In the genomic region with DNA sequence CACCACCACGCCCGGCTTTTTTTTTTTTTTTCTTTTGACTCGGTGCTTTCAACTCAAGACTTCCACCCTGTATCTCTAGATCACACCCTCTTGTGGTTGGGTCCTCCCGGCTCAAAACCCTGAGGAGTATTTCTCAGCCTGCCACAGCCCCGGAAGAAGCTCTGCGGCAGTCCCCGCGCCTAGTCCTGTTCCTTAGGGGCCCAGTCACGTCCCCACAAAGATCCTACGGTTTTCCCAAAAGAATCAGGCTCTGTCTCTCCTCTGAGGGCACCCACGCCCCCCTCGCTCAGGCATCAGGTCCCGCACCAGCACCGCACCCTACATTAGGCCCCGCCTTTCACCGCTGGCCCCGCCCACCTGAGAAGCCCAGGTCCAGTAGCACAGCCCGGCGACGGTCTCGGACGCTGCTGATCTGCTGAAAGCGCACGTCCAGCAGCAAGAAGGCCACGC, we compare ENCODE assay signal across 8 mouse cellular contexts. TPM values are rescaled to one million over a fixed set of nuclear protein-coding genes. Genes with fewer than 3 reads are reported as not detected.
DNase-seq lines count a peak whose midpoint lies in the region; ATAC-seq and TF ChIP-seq lines count a peak whose summit lies in the region.

No protein-coding gene starts in this region.

- H3K4me2 ChIP-seq in hindbrain, embryonic 13.5 days = peak overlapping the region; percentile 72
- H3K4me2 ChIP-seq in liver, embryonic 11.5 days = peak overlapping the region; percentile 82

- H3K36me3 ChIP-seq in hindbrain, embryonic 13.5 days = peaks cover 18% of the 10 kb centered on the region
- no peaks in the 10 kb centered on the region for H3K36me3 ChIP-seq in liver, embryonic 11.5 days (ENCODE audit: control insufficient read depth, insufficient read depth, low read length)

- ATAC-seq in hindbrain, embryonic 13.5 days (ENCODE audit: low FRiP score) = no peak
- peak; percentile 70 for ATAC-seq in liver, embryonic 11.5 days (replicated peaks; ENCODE audit: low FRiP score)
- ATAC-seq in monocyte, adult 5-6 weeks (replicated peaks; ENCODE audit: insufficient number of reproducible peaks, low FRiP score, low TSS enrichment, poor library complexity, severe bottlenecking) = peak; percentile 57; the same call in 1 of the 2 replicates

- H3K27ac ChIP-seq in embryonic fibroblast, embryonic 13.5 days (ENCODE audit: insufficient read depth, low read length) = no peak overlapping the region
- H3K27ac ChIP-seq in hindbrain, embryonic 13.5 days = no peak overlapping the region
- peak overlapping the region; percentile 15; the same call in 1 of the 2 replicates for H3K27ac ChIP-seq in liver, embryonic 11.5 days (ENCODE audit: low read depth, low read length)

- peak overlapping the region; percentile 18 for H3K4me3 ChIP-seq in embryonic fibroblast, embryonic 13.5 days (ENCODE audit: insufficient read depth, low read length)
- peak overlapping the region; percentile 32 for H3K4me3 ChIP-seq in hindbrain, embryonic 13.5 days
- H3K4me3 ChIP-seq in liver, embryonic 11.5 days (ENCODE audit: low read depth, low read length) = peak overlapping the region; percentile 52

- peaks cover 37% of the 10 kb centered on the region for H3K27me3 ChIP-seq in hindbrain, embryonic 13.5 days
- H3K27me3 ChIP-seq in liver, embryonic 11.5 days (replicated peaks; ENCODE audit: control insufficient read depth, insufficient read depth, low read length) = peaks cover 49% of the 10 kb centered on the region

- TF ChIP-seq POLR2A in embryonic fibroblast, embryonic 13.5 days (IDR thresholded peaks at IDR 0.05; ENCODE audit: low read depth, low read length) = no peak

- no peaks in the 10 kb centered on the region for H3K9me3 ChIP-seq in hindbrain, embryonic 13.5 days
- H3K9me3 ChIP-seq in liver, embryonic 11.5 days (ENCODE audit: control insufficient read depth, low read length) = no peaks in the 10 kb centered on the region

- 2% methylated on average over 25 of the region's 25 CpGs for WGBS in hindbrain, embryonic 13.5 days
- under 1% methylated on average over 24 of the region's 25 CpGs for WGBS in liver, embryonic 11.5 days

- DNase-seq in CD4-positive helper T cell, adult 2 months (ENCODE audit: low read depth, low spot score) = peak; percentile 84
- peak; percentile 76 for DNase-seq in MEL-GATA-1-ER (ENCODE audit: extremely low read depth, low read depth)
- peak; percentile 62 for DNase-seq in liver, embryonic 11.5 days (ENCODE audit: low spot score)
- DNase-seq in thymus, postnatal 0 days (ENCODE audit: low spot score) = peak; percentile 70
- no peak for DNase-seq in layer of hippocampus, postnatal 10 days (ENCODE audit: low spot score in 2 of 2)

- no peaks in the 10 kb centered on the region for H3K4me1 ChIP-seq in embryonic fibroblast, embryonic 13.5 days (ENCODE audit: control insufficient read depth, insufficient read depth, low read length)
- peaks cover 36% of the 10 kb centered on the region for H3K4me1 ChIP-seq in hindbrain, embryonic 13.5 days (replicated peaks)
- H3K4me1 ChIP-seq in liver, embryonic 11.5 days (replicated peaks; ENCODE audit: control insufficient read depth, insufficient read depth, low read length) = peaks cover 21% of the 10 kb centered on the region

- H3K9ac ChIP-seq in hindbrain, embryonic 13.5 days = peak overlapping the region; percentile 65
- peak overlapping the region; percentile 43; the same call in 1 of the 2 replicates for H3K9ac ChIP-seq in liver, embryonic 11.5 days (ENCODE audit: low read depth, low read length)

- TF ChIP-seq CTCF in embryonic fibroblast, embryonic 13.5 days (IDR thresholded peaks at IDR 0.05; ENCODE audit: borderline replicate concordance, insufficient read depth, low read length) = no peak

RNA-seq across cellular contexts. Expression of a gene that starts 2.6 kb away (rescaled TPM):
- 0.99 and 1.1 TPM in 2 replicates for polyA plus RNA-seq in embryonic fibroblast, embryonic 13.5 days (2011; ENCODE audit: insufficient read length, low read depth, missing spikeins)
- polyA plus RNA-seq in hindbrain, embryonic 13.5 days (2015; fragmentation: Nextera tagmentation; extraction: Ambion mirVana) = 114 and 115 TPM in 2 replicates
- polyA plus RNA-seq in liver, embryonic 11.5 days (2014; fragmentation: Nextera tagmentation; extraction: Ambion mirVana) = 0.26 and 0.49 TPM in 2 replicates
- total RNA-seq in monocyte, adult 5-6 weeks (2017) = not detected in 3 replicates
- polyA plus RNA-seq in thymus, postnatal 0 days (2015; fragmentation: Nextera tagmentation; extraction: Ambion mirVana) = 0.09 and 0.13 TPM in 2 replicates
- total RNA-seq in layer of hippocampus, postnatal 10 days (2021) = 100 to 1,000 TPM; 211 to 212 TPM

RNA-seq across cellular contexts. Expression of a gene that starts 8.8 kb away (rescaled TPM):
- polyA plus RNA-seq in embryonic fibroblast, embryonic 13.5 days (2011; ENCODE audit: insufficient read length, low read depth, missing spikeins) = 26.8 and 34.7 TPM in 2 replicates
- polyA plus RNA-seq in hindbrain, embryonic 13.5 days (2015; fragmentation: Nextera tagmentation; extraction: Ambion mirVana) = 38.7 and 38.9 TPM in 2 replicates
- 64.2 and 74.7 TPM in 2 replicates for polyA plus RNA-seq in liver, embryonic 11.5 days (2014; fragmentation: Nextera tagmentation; extraction: Ambion mirVana)
- 12.4 to 19.8 TPM (median 15.4 TPM) in 3 replicates for total RNA-seq in monocyte, adult 5-6 weeks (2017)
- 36.0 and 36.2 TPM in 2 replicates for polyA plus RNA-seq in thymus, postnatal 0 days (2015; fragmentation: Nextera tagmentation; extraction: Ambion mirVana)
- total RNA-seq in layer of hippocampus, postnatal 10 days (2021) = 10 to 100 TPM; 19.3 to 22.4 TPM

RNA-seq across cellular contexts. Expression of a gene that starts 8.9 kb away (rescaled TPM):
- 1.2 and 2.4 TPM in 2 replicates for polyA plus RNA-seq in embryonic fibroblast, embryonic 13.5 days (2011; ENCODE audit: insufficient read length, low read depth, missing spikeins)
- polyA plus RNA-seq in hindbrain, embryonic 13.5 days (2015; fragmentation: Nextera tagmentation; extraction: Ambion mirVana) = 2.9 and 3.4 TPM in 2 replicates
- polyA plus RNA-seq in liver, embryonic 11.5 days (2014; fragmentation: Nextera tagmentation; extraction: Ambion mirVana) = 0.56 and 0.58 TPM in 2 replicates
- total RNA-seq in monocyte, adult 5-6 weeks (2017) = 0.48 to 3.0 TPM (median 2.1 TPM) in 3 replicates
- 2.3 and 3.0 TPM in 2 replicates for polyA plus RNA-seq in thymus, postnatal 0 days (2015; fragmentation: Nextera tagmentation; extraction: Ambion mirVana)
- total RNA-seq in layer of hippocampus, postnatal 10 days (2021) = 1 to 10 TPM; 4.8 to 5.0 TPM

RNA-seq across cellular contexts. Expression of a gene that starts 17.7 kb away (rescaled TPM):
- 21.6 and 22.2 TPM in 2 replicates for polyA plus RNA-seq in embryonic fibroblast, embryonic 13.5 days (2011; ENCODE audit: insufficient read length, low read depth, missing spikeins)
- polyA plus RNA-seq in hindbrain, embryonic 13.5 days (2015; fragmentation: Nextera tagmentation; extraction: Ambion mirVana) = 17.7 and 17.8 TPM in 2 replicates
- 37.4 and 38.3 TPM in 2 replicates for polyA plus RNA-seq in liver, embryonic 11.5 days (2014; fragmentation: Nextera tagmentation; extraction: Ambion mirVana)
- total RNA-seq in monocyte, adult 5-6 weeks (2017) = 14.6 to 21.7 TPM (median 15.7 TPM) in 3 replicates
- polyA plus RNA-seq in thymus, postnatal 0 days (2015; fragmentation: Nextera tagmentation; extraction: Ambion mirVana) = 11.6 and 14.5 TPM in 2 replicates
- total RNA-seq in layer of hippocampus, postnatal 10 days (2021) = 10 to 100 TPM; 40.1 to 43.6 TPM

RNA-seq across cellular contexts. Expression of a gene that starts 20.3 kb away (rescaled TPM):
- polyA plus RNA-seq in embryonic fibroblast, embryonic 13.5 days (2011; ENCODE audit: insufficient read length, low read depth, missing spikeins) = 24.8 and 27.5 TPM in 2 replicates
- polyA plus RNA-seq in hindbrain, embryonic 13.5 days (2015; fragmentation: Nextera tagmentation; extraction: Ambion mirVana) = 69.0 and 70.6 TPM in 2 replicates
- 102 and 109 TPM in 2 replicates for polyA plus RNA-seq in liver, embryonic 11.5 days (2014; fragmentation: Nextera tagmentation; extraction: Ambion mirVana)
- total RNA-seq in monocyte, adult 5-6 weeks (2017) = 9.7 to 19.8 TPM (median 18.6 TPM) in 3 replicates
- polyA plus RNA-seq in thymus, postnatal 0 days (2015; fragmentation: Nextera tagmentation; extraction: Ambion mirVana) = 65.9 TPM in 2 replicates
- 10 to 100 TPM; 28.5 to 34.3 TPM for total RNA-seq in layer of hippocampus, postnatal 10 days (2021)

Comparison
In these comparisons a context has a peak if more than half of its experiments do, and no peak if none do; other contexts are left out.
1. DNase-seq: peak in CD4-positive helper T cell, adult 2 months (single experiment), MEL-GATA-1-ER (single experiment), liver, embryonic 11.5 days (single experiment) and thymus, postnatal 0 days (single experiment); none in layer of hippocampus, postnatal 10 days (0 of 2).
2. RNA of a gene that starts 2.6 kb away (polyA plus RNA-seq): 114 to 115 TPM in hindbrain, embryonic 13.5 days; 0.99 to 1.1 TPM in embryonic fibroblast, embryonic 13.5 days, 0.26 to 0.49 TPM in liver, embryonic 11.5 days and 0.09 to 0.13 TPM in thymus, postnatal 0 days; every median in the first group is over 10 times any median in the second.
3. Peak in every context shown above with its lines, with median percentiles within 50 percentile points of each other: H3K4me3 ChIP-seq.